Mouse (Mus musculus) intestine, embryonic 16.5 days (tissue): ENCODE measurements at regions not wholly inside any gene's neighbourhood (a gene's known extent, or its start where the extent isn't known, plus 50 kb on each side); places are given as distances from the start of the nearest gene placed in this dataset.
"Not testable (repeated sequence)": the region's sequence is repeated elsewhere in the genome, so short reads cannot be mapped to it uniquely, and the experiment has no call there.

Experiments used
- ATAC-seq: fragments of 200-750 bp; cut with Nextera tagmentation; 2 replicates; pipeline ENCODE4 v1.8.0; 2017; ENCODE audit warnings: moderate TSS enrichment, moderate library complexity
- H3K27ac ChIP-seq: fragments of 300-500 bp; sonication (generic); 2 replicates; pipeline ENCODE4 v1.5.1; 2014; ENCODE audit warnings: mild to moderate bottlenecking, low read length
- H3K27me3 ChIP-seq: fragments of 300-500 bp; sonication (generic); replicated peaks from 2 replicates; pipeline ENCODE4 v1.6.1; 2014; ENCODE audit warnings: low read length, control low read depth, mixed read lengths; ENCODE audit not compliant: control insufficient read depth, insufficient read depth
- H3K36me3 ChIP-seq: fragments of 300-500 bp; sonication (generic); 2 replicates; pipeline ENCODE4 v1.6.1; 2014; ENCODE audit warnings: low read length, control low read depth; ENCODE audit not compliant: control insufficient read depth, insufficient read depth
- H3K4me1 ChIP-seq: fragments of 300-500 bp; sonication (generic); 2 replicates; pipeline ENCODE4 v1.6.1; 2014; ENCODE audit warnings: low read length, control low read depth, mixed read lengths; ENCODE audit not compliant: control insufficient read depth, insufficient read depth
- H3K4me2 ChIP-seq: fragments of 300-500 bp; sonication (generic); 2 replicates; pipeline ENCODE4 v1.6.1; 2014; ENCODE audit warnings: low read depth, low read length, control low read depth
- H3K4me3 ChIP-seq: fragments of 300-500 bp; sonication (generic); 2 replicates; pipeline ENCODE4 v1.5.1; 2014; ENCODE audit warnings: mild to moderate bottlenecking, low read length
- H3K9ac ChIP-seq: fragments of 300-500 bp; sonication (generic); 2 replicates; pipeline ENCODE4 v1.6.1; 2014; ENCODE audit warnings: low read depth, low read length
- H3K9me3 ChIP-seq: fragments of 300-500 bp; sonication (generic); 2 replicates; pipeline ENCODE4 v1.6.1; 2016; ENCODE audit warnings: low read length, control low read depth; ENCODE audit not compliant: control insufficient read depth
- WGBS: fragments of 180-500 bp; shearing (Covaris S2); extraction: QIAGEN DNeasy Blood & Tissue Kit; methylation state at CpG from one replicate; pipeline ENCODE4 v1.1.7; 2014; 5-methylcytosine and 5-hydroxymethylcytosine counted together

DNA sequence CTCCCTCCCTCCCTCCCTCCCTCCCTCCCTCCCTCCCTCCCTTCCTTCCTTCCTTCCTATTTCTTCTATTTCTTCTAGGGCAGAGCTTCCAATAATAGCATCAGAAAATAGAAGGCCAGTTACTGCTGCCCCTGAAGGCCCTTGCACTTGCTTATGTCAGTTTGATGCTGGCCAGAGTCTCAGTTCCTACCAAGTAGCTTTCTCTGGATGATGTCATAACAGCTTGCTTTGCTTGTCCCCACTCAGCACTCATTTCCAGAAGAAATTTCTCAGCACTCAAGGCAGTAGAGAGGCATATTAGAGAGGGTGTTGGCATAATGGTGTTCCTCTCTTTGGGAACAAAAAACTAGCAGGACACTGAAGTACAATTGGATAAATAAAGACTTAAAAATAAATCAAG, 811.6 kb upstream of the 4930444P10Rik start:
- Histone ChIP-seq H3K4me1 (no peaks in the 10 kb centered on the region), H3K9ac (no peak overlapping the region), H3K27ac (no peak overlapping the region), H3K9me3 (no peaks in the 10 kb centered on the region), H3K27me3 (no peaks in the 10 kb centered on the region), H3K36me3 (no peaks in the 10 kb centered on the region), H3K4me3 (no peak overlapping the region), H3K4me2 (no peak overlapping the region)
- ATAC-seq, result no peak

DNA sequence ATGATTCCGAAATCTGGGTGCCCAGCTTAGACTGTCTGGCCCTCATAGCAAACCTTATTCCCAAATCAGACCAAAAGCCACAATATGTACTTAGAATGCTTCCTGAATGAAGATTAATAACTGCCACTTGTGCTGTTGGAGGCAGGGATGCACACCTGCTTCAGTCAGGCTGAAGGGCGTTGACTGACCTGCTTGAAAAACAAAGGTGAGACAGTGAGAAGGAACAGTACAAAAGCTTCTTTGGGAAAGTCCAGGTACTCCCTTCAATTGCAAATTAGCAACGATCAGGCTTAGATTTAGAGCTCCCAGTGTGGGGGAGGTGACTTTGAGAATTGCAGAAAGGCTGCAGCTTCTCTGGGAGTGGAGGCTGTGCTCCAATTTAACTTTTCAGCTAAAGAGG, 775.3 kb upstream of the 4930444P10Rik start:
- WGBS, result 71% methylated on average over 3 of the region's 3 CpGs
- ATAC-seq, result not testable (repeated sequence)

DNA sequence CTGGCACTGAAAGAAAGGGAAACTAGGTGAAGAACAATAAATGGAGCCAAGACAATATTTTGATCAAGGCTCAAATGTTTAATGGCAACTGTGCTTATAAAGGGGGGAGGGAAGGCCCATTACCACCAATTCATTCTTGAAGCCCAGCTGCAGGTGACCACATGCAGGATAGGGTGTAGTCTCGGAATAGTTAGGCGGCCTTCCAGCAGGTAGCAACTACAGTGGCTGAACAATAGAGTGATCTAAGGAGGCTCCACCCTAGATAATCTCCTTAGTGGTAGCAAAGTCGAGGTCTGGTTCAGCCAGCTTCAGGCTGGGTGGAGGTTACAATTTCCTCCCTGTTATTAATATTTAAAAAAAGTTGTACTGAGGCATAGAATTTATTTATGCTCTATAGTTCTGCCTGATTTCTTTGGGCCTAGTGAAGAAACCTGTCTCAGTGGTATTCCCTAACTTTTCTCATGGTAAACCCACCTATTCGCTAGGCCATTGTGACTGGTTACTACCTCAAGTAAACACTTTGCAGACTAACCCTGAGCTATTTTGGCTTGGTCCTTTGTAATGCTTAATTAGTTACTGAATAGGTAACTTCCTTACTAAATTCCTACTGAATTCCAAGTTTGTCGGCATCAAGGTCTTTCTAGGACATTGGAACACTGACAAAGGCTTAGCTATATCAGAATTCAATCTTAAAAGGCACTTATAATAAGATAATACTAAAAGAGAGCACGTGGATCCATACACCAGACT, 774.1 kb upstream of the 4930444P10Rik start:
- H3K36me3 ChIP-seq, H3K27me3 ChIP-seq, H3K9me3 ChIP-seq, H3K27ac ChIP-seq, H3K4me1 ChIP-seq, H3K4me3 ChIP-seq, ATAC-seq, H3K4me2 ChIP-seq, H3K9ac ChIP-seq: not testable (repeated sequence)
- WGBS, result 81% methylated on average over 6 of the region's 6 CpGs

More for the DNA sequence above, 775.3 kb upstream of the 4930444P10Rik start:
- not testable (repeated sequence) for H3K36me3 ChIP-seq, H3K27me3 ChIP-seq, H3K9ac ChIP-seq, H3K4me2 ChIP-seq, H3K4me1 ChIP-seq, H3K27ac ChIP-seq, H3K4me3 ChIP-seq, H3K9me3 ChIP-seq

- ATAC-seq, result no peak
- no peaks in the 10 kb centered on the region for H3K27me3 ChIP-seq
These were observed 744.0 kb upstream of the 4930444P10Rik start for GRCm38 (mm10) chr1:16837111-16837510.

DNA sequence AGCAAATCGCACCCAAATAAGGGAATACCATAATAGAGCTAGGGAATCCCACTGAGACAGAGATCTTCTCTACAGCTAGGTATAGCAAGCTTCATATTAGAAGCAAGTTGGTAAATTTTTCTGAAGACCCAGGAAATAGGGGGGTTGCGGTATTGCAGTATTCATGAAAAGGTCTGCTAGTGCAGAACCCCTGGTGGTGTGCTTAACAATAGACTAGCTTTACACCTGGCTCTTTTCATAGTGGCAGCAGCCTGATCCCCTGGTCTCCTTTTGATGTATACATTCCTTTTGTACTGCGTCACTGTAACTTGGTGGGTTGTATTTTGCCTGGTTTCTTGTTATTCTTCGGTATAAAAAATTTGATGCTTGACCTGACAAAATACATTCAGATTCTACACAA, 731.6 kb upstream of the 4930444P10Rik start:
- not testable (repeated sequence) for H3K36me3 ChIP-seq, H3K4me1 ChIP-seq, ATAC-seq, H3K4me3 ChIP-seq, H3K27me3 ChIP-seq, H3K9me3 ChIP-seq, H3K4me2 ChIP-seq, H3K27ac ChIP-seq, H3K9ac ChIP-seq
- 76% methylated on average over 4 of the region's 4 CpGs for WGBS

More at GRCm38 (mm10) chr1:16837111-16837510, 744.0 kb upstream of the 4930444P10Rik start:
- Histone ChIP-seq H3K4me1 (no peaks in the 10 kb centered on the region), H3K9ac (no peak overlapping the region), H3K27ac (no peak overlapping the region), H3K4me3 (no peak overlapping the region), H3K4me2 (no peak overlapping the region), H3K9me3 (no peaks in the 10 kb centered on the region), H3K36me3 (no peaks in the 10 kb centered on the region)

DNA sequence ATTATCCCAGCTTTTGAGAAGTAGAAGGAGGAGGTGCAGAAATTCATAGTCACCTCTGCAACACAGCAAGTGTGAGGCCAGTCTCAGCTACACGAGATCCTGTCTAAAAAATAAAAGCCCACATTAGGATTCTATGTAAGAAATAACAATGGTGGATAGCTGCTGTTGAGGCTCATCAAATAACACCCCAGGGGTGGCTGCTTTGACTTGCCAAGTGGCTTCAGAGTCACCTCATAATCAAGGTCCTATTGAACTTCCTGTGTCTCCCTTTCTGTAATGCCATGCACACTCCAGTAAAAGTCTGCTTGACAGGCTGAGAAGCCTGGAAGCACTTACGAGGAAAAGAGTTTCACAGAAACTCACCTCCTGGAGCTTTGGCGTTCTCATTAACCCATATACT, 730.9 kb upstream of the 4930444P10Rik start:
- no peak overlapping the region for H3K27ac ChIP-seq
- no peak overlapping the region for H3K9ac ChIP-seq
- H3K4me3 ChIP-seq, result no peak overlapping the region
- 69% methylated on average over 3 of the region's 3 CpGs for WGBS
- no peaks in the 10 kb centered on the region for H3K27me3 ChIP-seq
- no peak overlapping the region for H3K4me2 ChIP-seq
- H3K36me3 ChIP-seq, result no peaks in the 10 kb centered on the region
- ATAC-seq, result no peak
- no peaks in the 10 kb centered on the region for H3K4me1 ChIP-seq
- no peaks in the 10 kb centered on the region for H3K9me3 ChIP-seq

DNA sequence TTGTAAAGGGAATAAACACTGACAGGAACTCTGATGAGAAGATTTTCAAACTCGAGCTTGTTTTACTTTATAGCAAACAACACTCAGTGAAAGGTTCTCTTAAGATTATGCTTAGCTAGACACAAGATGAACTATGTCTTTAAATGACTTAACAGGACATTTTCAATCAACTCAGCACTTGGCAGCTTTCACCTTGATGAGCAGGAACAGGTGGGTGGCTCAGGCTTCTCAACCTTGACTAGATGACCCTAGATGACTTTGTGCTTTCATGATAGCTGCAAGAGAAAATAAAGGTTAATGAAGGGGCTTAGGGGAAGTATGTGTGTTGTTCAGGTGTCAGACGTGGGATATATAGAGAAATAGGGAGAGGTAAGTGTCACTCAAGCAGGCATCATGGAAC, 728.1 kb upstream of the 4930444P10Rik start:
- H3K27ac ChIP-seq, result no peak overlapping the region
- H3K27me3 ChIP-seq, result no peaks in the 10 kb centered on the region
- no peak overlapping the region for H3K4me3 ChIP-seq
- H3K9ac ChIP-seq, result no peak overlapping the region
- H3K4me1 ChIP-seq, result no peaks in the 10 kb centered on the region
- 40% methylated on average over 2 of the region's 2 CpGs for WGBS
- H3K4me2 ChIP-seq, result no peak overlapping the region
- no peaks in the 10 kb centered on the region for H3K9me3 ChIP-seq
- no peaks in the 10 kb centered on the region for H3K36me3 ChIP-seq
- ATAC-seq, result no peak

- Histone ChIP-seq H3K36me3 (no peaks in the 10 kb centered on the region), H3K4me1 (no peaks in the 10 kb centered on the region), H3K4me3 (no peak overlapping the region), H3K9me3 (no peaks in the 10 kb centered on the region), H3K4me2 (no peak overlapping the region), H3K27ac (no peak overlapping the region), H3K27me3 (no peaks in the 10 kb centered on the region), H3K9ac (no peak overlapping the region)
- WGBS, result 88% methylated on average over 7 of the region's 7 CpGs
- no peak for ATAC-seq
These were observed 723.4 kb upstream of the 4930444P10Rik start for GRCm38 (mm10) chr1:16816572-16816971.

DNA sequence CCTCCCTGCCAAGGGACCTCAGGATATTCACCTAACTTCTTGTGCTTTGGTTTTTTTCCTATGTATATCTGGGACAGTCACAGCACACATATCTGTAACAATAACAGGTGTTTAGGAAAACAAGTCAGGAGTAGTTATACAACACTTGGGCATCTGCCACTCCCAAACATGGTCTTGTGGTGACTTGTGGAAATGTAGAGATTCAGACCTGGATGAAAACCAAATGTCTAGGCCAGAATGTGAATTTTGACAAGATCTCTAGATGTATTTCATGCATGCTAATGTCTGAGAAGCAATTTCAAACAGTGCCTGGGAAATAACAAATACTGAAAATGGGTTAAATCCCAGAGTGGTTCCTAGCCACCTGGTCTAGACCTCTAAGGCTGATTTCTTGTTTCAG, 722.6 kb upstream of the 4930444P10Rik start:
- Histone ChIP-seq H3K4me2 (no peak overlapping the region), H3K4me3 (no peak overlapping the region), H3K36me3 (no peaks in the 10 kb centered on the region), H3K27me3 (no peaks in the 10 kb centered on the region), H3K27ac (no peak overlapping the region), H3K9me3 (no peaks in the 10 kb centered on the region), H3K4me1 (no peaks in the 10 kb centered on the region), H3K9ac (no peak overlapping the region)
- no peak for ATAC-seq
